Mouse (Mus musculus) midbrain, embryonic 14.5 days (tissue): ENCODE data around the gene Wbp4. TPM values are rescaled to one million over a fixed set of nuclear protein-coding genes. Genes with fewer than 3 reads are reported as not detected.

ENCODE experiments used
- ATAC-seq: fragments of 200-750 bp; cut with Nextera tagmentation; 2 replicates; pipeline ENCODE4 v1.8.0; 2017; ENCODE audit warnings: moderate number of reproducible peaks, moderate library complexity; ENCODE audit not compliant: low FRiP score, low TSS enrichment
- DNase-seq: peaks from one replicate; pipeline ENCODE4 v3.0.0-alpha.2; 2015
- H3K27ac ChIP-seq: fragments of 300-500 bp; sonication (generic); replicated peaks from 2 replicates; pipeline ENCODE4 v1.5.1; 2014; ENCODE audit warnings: mild to moderate bottlenecking, low read depth, low read length, moderate library complexity
- H3K27me3 ChIP-seq: fragments of 300-500 bp; sonication (generic); 2 replicates; pipeline ENCODE4 v1.6.1; 2014; ENCODE audit warnings: low read length, control low read depth, mixed read lengths; ENCODE audit not compliant: control insufficient read depth, insufficient read depth
- H3K36me3 ChIP-seq: fragments of 300-500 bp; sonication (generic); 2 replicates; pipeline ENCODE4 v1.6.1; 2014; ENCODE audit warnings: low read length, control low read depth; ENCODE audit not compliant: control insufficient read depth, insufficient read depth
- H3K4me1 ChIP-seq: fragments of 300-500 bp; sonication (generic); 2 replicates; pipeline ENCODE4 v1.6.1; 2014; ENCODE audit warnings: mild to moderate bottlenecking, antibody characterized with exemption, low read length, control low read depth; ENCODE audit not compliant: control insufficient read depth, insufficient read depth
- H3K4me2 ChIP-seq: fragments of 300-500 bp; sonication (generic); 2 replicates; pipeline ENCODE4 v1.6.1; 2014; ENCODE audit warnings: mild to moderate bottlenecking, low read length, moderate library complexity
- H3K4me3 ChIP-seq: fragments of 300-500 bp; sonication (generic); replicated peaks from 2 replicates; pipeline ENCODE4 v1.5.1; 2014; ENCODE audit warnings: low read depth, low read length
- H3K9ac ChIP-seq: fragments of 300-500 bp; sonication (generic); replicated peaks from 2 replicates; pipeline ENCODE4 v1.6.1; 2014; ENCODE audit warnings: mild to moderate bottlenecking, low read length, moderate library complexity
- H3K9me3 ChIP-seq: fragments of 300-500 bp; sonication (generic); 2 replicates; pipeline ENCODE4 v1.6.1; 2016; ENCODE audit warnings: low read length, control low read depth, mixed read lengths; ENCODE audit not compliant: control insufficient read depth
- WGBS: fragments of 180-500 bp; shearing (Covaris S2); extraction: QIAGEN DNeasy Blood & Tissue Kit; methylation state at CpG from one replicate; pipeline ENCODE4 v1.1.7; 2014; 5-methylcytosine and 5-hydroxymethylcytosine counted together
- polyA plus RNA-seq: library from polyadenylated mRNA; unstranded; fragments of >200 nt; fragmentation: Nextera tagmentation; extraction: Ambion mirVana; gene quantifications from 2 replicates; pipeline ENCODE4 v1.2.1, GENCODE M21; 2014

The Wbp4 gene
- polyA plus RNA-seq, 1 experiment from 2014 or later = 44.8 TPM

- WGBS = 27% methylated on average over 15 of the region's 15 CpGs
- H3K4me2 ChIP-seq = peak overlapping the region; percentile 64
- peak overlapping the region; percentile 84 for H3K27ac ChIP-seq
- no peaks in the 10 kb centered on the region for H3K36me3 ChIP-seq
- H3K27me3 ChIP-seq = 0 out of 2 replicates have a peak, but pooled peaks cover 5% of the 10 kb centered on the region
- H3K9me3 ChIP-seq = no peaks in the 10 kb centered on the region
- ATAC-seq = no peak
- peak; percentile 25 for DNase-seq
- H3K9ac ChIP-seq = peak overlapping the region; percentile 64
- H3K4me3 ChIP-seq = peak overlapping the region; percentile 92
- H3K4me1 ChIP-seq = peaks cover 31% of the 10 kb centered on the region
Observed at GRCm38 (mm10) chr14:79482747-79483355, 1.5 kb upstream of the Wbp4 start.

GRCm38 (mm10) chr14:79482251-79482661 is 936 bp upstream of the Wbp4 start:
- Histone ChIP-seq H3K27me3 (0 out of 2 replicates have a peak, but pooled peaks cover 5% of the 10 kb centered on the region), H3K4me3 (peak overlapping the region; percentile 92), H3K4me1 (peaks cover 27% of the 10 kb centered on the region), H3K27ac (peak overlapping the region; percentile 84), H3K9me3 (no peaks in the 10 kb centered on the region), H3K4me2 (peak overlapping the region; percentile 64), H3K36me3 (no peaks in the 10 kb centered on the region), H3K9ac (peak overlapping the region; percentile 64)
- DNase-seq (peak; percentile 76), ATAC-seq (no peak)
- WGBS = under 1% methylated on average over 11 of the region's 11 CpGs

- under 1% methylated on average over 84 of the region's 96 CpGs for WGBS
Observed at GRCm38 (mm10) chr14:79480624-79481338, 539 bp downstream of the Wbp4 start, which contains the start of gene Elf1. Gene Elf1 (plus strand): TSS chr14:79481194.

GRCm38 (mm10) chr14:79473384-79473783 is 7.9 kb downstream of the Wbp4 start:
- Histone ChIP-seq H3K9me3 (no peaks in the 10 kb centered on the region), H3K27me3 (no peaks in the 10 kb centered on the region), H3K36me3 (peaks cover 74% of the 10 kb centered on the region), H3K27ac (no peak overlapping the region), H3K9ac (no peak overlapping the region), H3K4me2 (no peak overlapping the region), H3K4me1 (no peaks in the 10 kb centered on the region), H3K4me3 (no peak overlapping the region)
- WGBS = 86% methylated on average over 2 of the region's 2 CpGs
- DNase-seq (no peak), ATAC-seq (no peak)

More at GRCm38 (mm10) chr14:79480624-79481338, 539 bp downstream of the Wbp4 start, which contains the start of gene Elf1:
- DNase-seq (peak; percentile 95), ATAC-seq (peak; percentile 86)
- Histone ChIP-seq H3K27me3 (no peaks in the 10 kb centered on the region), H3K4me3 (peak within 1 kb of the TSS; percentile 92), H3K4me1 (peaks cover 21% of the 10 kb centered on the region), H3K27ac (peak within 1 kb of the TSS; percentile 100), H3K9ac (peak within 1 kb of the TSS; percentile 96), H3K36me3 (peaks cover 7% of the 10 kb centered on the region), H3K4me2 (peak within 1 kb of the TSS; percentile 64), H3K9me3 (no peaks in the 10 kb centered on the region)

- ATAC-seq (no peak), DNase-seq (peak; percentile 85)
- no peak overlapping the region for H3K4me2 ChIP-seq
- H3K27ac ChIP-seq = no peak overlapping the region
- no peak overlapping the region for H3K4me3 ChIP-seq
- H3K9ac ChIP-seq = no peak overlapping the region
- no peaks in the 10 kb centered on the region for H3K27me3 ChIP-seq
- no peaks in the 10 kb centered on the region for H3K9me3 ChIP-seq
- peaks cover 85% of the 10 kb centered on the region for H3K36me3 ChIP-seq
- 27% methylated on average over 3 of the region's 3 CpGs for WGBS
- no peaks in the 10 kb centered on the region for H3K4me1 ChIP-seq
Observed at GRCm38 (mm10) chr14:79467621-79468020, 13.7 kb downstream of the Wbp4 start.

- Histone ChIP-seq H3K4me1 (no peaks in the 10 kb centered on the region), H3K9me3 (no peaks in the 10 kb centered on the region), H3K36me3 (peaks cover 82% of the 10 kb centered on the region), H3K4me2 (no peak overlapping the region), H3K4me3 (no peak overlapping the region), H3K27me3 (no peaks in the 10 kb centered on the region), H3K27ac (no peak overlapping the region), H3K9ac (no peak overlapping the region)
- no peak for ATAC-seq
- no peak for DNase-seq
- 97% methylated on average over 1 of the region's 1 CpGs for WGBS
Observed at GRCm38 (mm10) chr14:79465623-79466022, 15.7 kb downstream of the Wbp4 start.

GRCm38 (mm10) chr14:79460988-79461387 is 20.3 kb downstream of the Wbp4 start:
- Histone ChIP-seq H3K4me2 (no peak overlapping the region), H3K27ac (no peak overlapping the region), H3K36me3 (peaks cover 47% of the 10 kb centered on the region), H3K27me3 (no peaks in the 10 kb centered on the region), H3K9ac (no peak overlapping the region), H3K4me1 (no peaks in the 10 kb centered on the region), H3K9me3 (no peaks in the 10 kb centered on the region), H3K4me3 (no peak overlapping the region)
- ATAC-seq (no peak), DNase-seq (no peak)
- WGBS = 94% methylated on average over 4 of the region's 4 CpGs

- WGBS = 89% methylated on average over 1 of the region's 1 CpGs
Observed at GRCm38 (mm10) chr14:79460401-79460800, 20.9 kb downstream of the Wbp4 start.

More at GRCm38 (mm10) chr14:79460401-79460800, 20.9 kb downstream of the Wbp4 start:
- Histone ChIP-seq H3K36me3 (peaks cover 41% of the 10 kb centered on the region), H3K9ac (no peak overlapping the region), H3K27me3 (no peaks in the 10 kb centered on the region), H3K4me3 (no peak overlapping the region), H3K9me3 (no peaks in the 10 kb centered on the region), H3K27ac (no peak overlapping the region), H3K4me1 (no peaks in the 10 kb centered on the region), H3K4me2 (no peak overlapping the region)
- ATAC-seq (no peak), DNase-seq (no peak)
